Mouse (Mus musculus) retina, adult 2 months (tissue): Measurements from ENCODE around the gene Gprc5c.
"Not testable (repeated sequence)": the region's sequence is repeated elsewhere in the genome, so short reads cannot be mapped to it uniquely, and the experiment has no call there.

ENCODE experiments used
- DNase-seq: peaks from one replicate; pipeline ENCODE4 v3.0.0-alpha.2; 2012; ENCODE audit warnings: low read depth, low spot score

Gprc5c gene

GRCm38 (mm10) chr11:114907567-114907966 lies 56.6 kb downstream of the Gprc5c start:
- no peak for DNase-seq

GRCm38 (mm10) chr11:114908086-114908485 lies 57.1 kb downstream of the Gprc5c start:
- no peak for DNase-seq

- not testable (repeated sequence) for DNase-seq
Observed at GRCm38 (mm10) chr11:114909538-114909937, 58.6 kb downstream of the Gprc5c start.

- DNase-seq, result peak; percentile 34
Observed at GRCm38 (mm10) chr11:114912847-114913246, 61.9 kb downstream of the Gprc5c start.

- no peak for DNase-seq
Observed at GRCm38 (mm10) chr11:114914978-114915377, 64.0 kb downstream of the Gprc5c start.

- no peak for DNase-seq
Observed at GRCm38 (mm10) chr11:114917120-114917519, 66.2 kb downstream of the Gprc5c start.
